Mouse (Mus musculus): Measurements from ENCODE around the gene Ufc1.
A peak's percentile ranks its signal among the peaks of the same experiment; 100 is the strongest.

DNA sequence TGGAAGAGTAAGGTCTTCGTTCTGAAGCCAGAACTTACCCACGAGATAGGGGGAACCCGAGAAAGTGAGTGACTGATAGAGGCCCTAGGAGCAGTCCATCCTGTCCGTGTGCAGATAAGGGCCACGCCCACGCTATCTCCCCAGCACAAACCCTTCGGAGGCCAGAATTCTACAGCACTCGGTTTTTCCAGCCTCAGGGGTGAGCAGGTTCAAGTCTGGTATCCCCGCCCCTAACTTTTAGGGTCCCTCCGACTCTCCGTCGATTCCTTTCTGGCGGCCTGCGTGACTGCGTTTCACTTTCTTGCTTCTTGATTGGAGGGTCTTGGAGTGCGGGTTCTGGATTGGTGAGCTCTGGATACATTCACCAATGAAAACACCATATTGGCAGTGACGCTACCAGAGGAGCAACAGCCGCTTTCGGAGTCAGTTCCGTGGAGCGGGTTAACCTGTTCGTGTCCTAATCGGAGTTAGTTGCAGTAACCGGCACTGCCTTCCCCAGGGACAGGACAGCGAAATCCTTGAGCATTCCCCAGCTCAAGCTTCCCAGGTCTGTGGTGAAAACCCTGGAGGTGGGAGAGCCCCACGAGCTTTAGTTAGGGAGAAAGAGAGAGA is 13.8 kb downstream of the Ufc1 start, which contains the start of gene Ppox:
- peak; percentile 60 for TF ChIP-seq ELF1 (IDR thresholded peaks at IDR 0.05; ENCODE audit: low read depth, low read length)
- TF ChIP-seq HCFC1 (IDR thresholded peaks at IDR 0.05; ENCODE audit: low read depth, low read length): peak; percentile 89
- TF ChIP-seq TAL1 (IDR thresholded peaks at IDR 0.05; ENCODE audit: low read length): peak; percentile 95
- peak; percentile 98 for TF ChIP-seq SIN3A (IDR thresholded peaks at IDR 0.05; ENCODE audit: low read length)
- no peak for TF ChIP-seq CTCF (IDR thresholded peaks at IDR 0.05 in 2 of 3, conservative IDR thresholded peaks at IDR 0.05 in 1 of 3; ENCODE audit: control insufficient read depth in 1 of 3, insufficient read depth in 1 of 3, low read depth in 2 of 3, low read length in 3 of 3, poor library complexity in 1 of 3, severe bottlenecking in 1 of 3)
- peak; percentile 79 for TF ChIP-seq MXI1 (IDR thresholded peaks at IDR 0.05; ENCODE audit: low read depth, low read length)
- TF ChIP-seq KAT2A (conservative IDR thresholded peaks at IDR 0.05; ENCODE audit: low read depth, low read length): peak; percentile 73
- peak; percentile 99 for TF ChIP-seq GATA1 (IDR thresholded peaks at IDR 0.05; ENCODE audit: low read depth, low read length)
- no peak for TF ChIP-seq UBTF (IDR thresholded peaks at IDR 0.05; ENCODE audit: borderline replicate concordance, insufficient read depth, low read depth, low read length)
- TF ChIP-seq EP300 (IDR thresholded peaks at IDR 0.05; ENCODE audit: low read depth in 1 of 2, low read length in 2 of 2): peak; percentile 92 to 96
- TF ChIP-seq USF2 (IDR thresholded peaks at IDR 0.05; ENCODE audit: borderline replicate concordance in 1 of 2, insufficient read depth in 1 of 2, low read depth in 1 of 2, low read length in 2 of 2): no peak
- TF ChIP-seq MAX (IDR thresholded peaks at IDR 0.05; ENCODE audit: low read length): peak; percentile 74
- TF ChIP-seq NELFE (IDR thresholded peaks at IDR 0.05; ENCODE audit: low read depth, low read length): peak; percentile 68

Measured in MEL (cell line).